Mouse (Mus musculus) liver, embryonic 14.5 days (tissue): ENCODE data around the gene Cryba4.

Experiments used
- CTCF ChIP-seq: IDR thresholded peaks from 2 replicates; pipeline ENCODE4 v1.5.1; 2016; ENCODE audit warnings: antibody characterized with exemption, low read depth, control low read depth
- EP300 ChIP-seq: IDR thresholded peaks from 2 replicates; pipeline ENCODE4 v1.6.1; 2016; ENCODE audit warnings: antibody characterized with exemption, low read depth

- TF ChIP-seq CTCF: no peak
- TF ChIP-seq EP300: no peak
Measured at GRCm38 (mm10) chr5:112237866-112238570, 14.3 kb downstream of the Cryba4 start.
